Mouse (Mus musculus): ENCODE results near the gene Zfp108.
A peak's percentile ranks its signal among the peaks of the same experiment; 100 is the strongest.

The Zfp108 gene

GRCm38 (mm10) chr7:24286090-24286489 is 31.5 kb downstream of the Zfp108 start:
- DNase-seq (ENCODE audit: low spot score), result no peak

- DNase-seq (ENCODE audit: low spot score), result no peak
Measured at GRCm38 (mm10) chr7:24286916-24287315, 32.3 kb downstream of the Zfp108 start.

DNA sequence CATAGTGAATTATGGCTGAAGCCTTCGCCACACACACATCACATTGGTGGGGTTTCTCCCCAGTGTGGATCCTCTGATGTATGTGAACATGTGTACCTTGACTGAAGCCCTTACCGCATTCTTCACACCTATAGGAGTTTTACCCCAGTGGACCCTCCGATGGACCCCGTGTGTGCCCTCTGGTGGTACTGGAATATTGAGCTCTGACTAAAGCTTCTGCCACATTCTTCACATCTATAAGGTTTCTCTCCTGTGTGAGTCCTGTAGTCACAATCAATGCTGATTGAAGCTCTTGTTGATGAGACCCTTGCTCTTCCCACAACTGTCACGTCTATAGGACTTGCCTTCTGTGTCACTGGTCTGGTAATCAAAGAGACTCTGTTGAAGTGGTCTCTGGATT is 33.1 kb downstream of the Zfp108 start:
- DNase-seq (ENCODE audit: low spot score), result no peak

- no peak for DNase-seq (ENCODE audit: low spot score)
Measured at GRCm38 (mm10) chr7:24288512-24288911, 33.9 kb downstream of the Zfp108 start.

- no peak for DNase-seq (ENCODE audit: low spot score)
Measured at GRCm38 (mm10) chr7:24290106-24290693, 35.6 kb downstream of the Zfp108 start.

DNA sequence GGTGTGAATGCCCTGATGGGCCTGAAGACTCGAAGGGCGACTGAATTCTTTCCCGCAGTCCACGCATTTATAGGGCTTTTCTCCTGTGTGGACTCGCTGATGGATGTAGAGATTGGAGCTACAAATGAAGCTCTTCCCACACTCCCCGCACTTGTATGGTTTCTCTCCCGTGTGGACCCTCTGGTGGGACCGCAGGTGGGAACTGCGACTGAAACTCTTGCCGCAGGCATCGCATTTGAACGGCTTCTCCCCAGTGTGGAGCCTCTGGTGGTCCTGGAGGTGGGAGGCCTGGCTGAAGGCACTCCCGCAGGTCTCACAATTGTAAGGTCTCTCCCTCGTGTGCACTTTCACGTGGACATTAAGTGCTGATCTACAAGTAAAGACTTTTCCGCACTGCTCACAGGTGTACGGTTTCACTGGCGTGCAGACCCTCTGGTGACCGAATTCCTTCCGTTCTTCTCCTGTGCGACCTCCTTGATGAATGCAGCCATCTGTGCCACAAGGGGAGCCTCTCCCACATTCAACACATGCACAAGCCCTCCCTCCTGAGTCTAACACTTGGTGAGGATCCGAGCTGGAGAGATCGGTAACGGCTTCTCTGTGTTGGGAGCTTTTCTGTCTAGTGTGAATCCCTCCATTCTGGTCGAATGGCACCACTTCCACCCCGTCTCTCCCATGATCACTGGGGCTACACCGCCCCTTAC is 36.9 kb downstream of the Zfp108 start:
- DNase-seq (ENCODE audit: low spot score), result no peak

DNA sequence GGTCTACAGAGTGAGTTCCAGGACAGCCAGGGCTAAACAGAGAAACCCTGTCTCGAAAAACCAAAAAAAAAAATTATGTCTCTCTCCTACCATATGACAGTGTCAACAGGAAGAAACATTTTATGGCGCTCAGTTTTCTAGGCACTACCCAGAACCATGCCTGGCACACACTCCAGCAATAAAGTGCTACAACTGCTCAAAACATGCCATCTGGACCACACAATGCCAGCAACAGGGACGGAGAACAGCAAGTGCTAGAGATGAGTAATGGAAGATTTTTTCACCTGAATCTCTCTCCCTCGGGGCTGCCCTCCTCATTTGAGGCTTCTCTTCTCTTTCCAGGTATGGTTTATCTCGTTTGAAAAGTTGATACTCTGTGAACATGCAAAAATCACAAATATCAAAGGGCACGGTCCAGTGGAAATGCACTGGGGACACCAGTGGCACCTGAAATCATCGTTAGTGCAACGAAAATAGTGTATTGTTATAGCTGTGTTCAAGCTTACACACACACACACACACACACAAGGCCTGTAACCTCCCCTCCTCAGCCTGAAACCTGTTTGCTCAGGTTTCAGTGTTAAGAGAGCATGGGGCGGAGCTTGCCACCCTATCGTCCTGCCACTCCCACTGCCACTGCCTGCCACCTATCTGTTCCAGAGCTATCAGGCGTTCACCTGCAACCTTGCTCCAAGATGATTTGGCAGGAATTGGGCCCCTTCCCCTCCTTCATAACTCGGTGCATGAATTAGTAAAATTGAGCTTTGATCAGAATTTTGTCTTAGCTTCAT is 38.7 kb downstream of the Zfp108 start:
- DNase-seq (ENCODE audit: low spot score), result no peak

- no peak for DNase-seq (ENCODE audit: low spot score)
Measured at GRCm38 (mm10) chr7:24294763-24295162, 40.2 kb downstream of the Zfp108 start.

DNA sequence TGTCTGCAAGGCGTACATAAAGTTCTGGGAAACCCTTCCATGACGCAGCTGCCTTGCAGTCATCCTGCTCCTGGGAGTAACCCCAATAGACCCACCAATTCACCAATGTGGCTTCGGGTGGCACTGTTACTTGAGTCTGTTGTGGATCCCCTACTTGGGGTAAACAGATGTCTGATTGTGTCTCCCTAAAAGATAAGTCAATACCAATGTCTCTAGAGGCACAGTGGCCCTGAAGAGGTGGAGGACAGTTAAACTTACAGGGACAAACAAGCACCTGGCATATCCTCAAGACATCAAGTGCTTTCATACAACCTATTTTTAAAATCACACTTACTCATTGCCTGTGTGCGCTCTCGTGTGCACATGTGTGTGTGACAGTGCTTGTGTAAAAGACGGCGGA is 40.8 kb downstream of the Zfp108 start:
- DNase-seq (ENCODE audit: low spot score), result no peak

GRCm38 (mm10) chr7:24296386-24296785 is 41.8 kb downstream of the Zfp108 start:
- DNase-seq (ENCODE audit: low spot score), result no peak

DNA sequence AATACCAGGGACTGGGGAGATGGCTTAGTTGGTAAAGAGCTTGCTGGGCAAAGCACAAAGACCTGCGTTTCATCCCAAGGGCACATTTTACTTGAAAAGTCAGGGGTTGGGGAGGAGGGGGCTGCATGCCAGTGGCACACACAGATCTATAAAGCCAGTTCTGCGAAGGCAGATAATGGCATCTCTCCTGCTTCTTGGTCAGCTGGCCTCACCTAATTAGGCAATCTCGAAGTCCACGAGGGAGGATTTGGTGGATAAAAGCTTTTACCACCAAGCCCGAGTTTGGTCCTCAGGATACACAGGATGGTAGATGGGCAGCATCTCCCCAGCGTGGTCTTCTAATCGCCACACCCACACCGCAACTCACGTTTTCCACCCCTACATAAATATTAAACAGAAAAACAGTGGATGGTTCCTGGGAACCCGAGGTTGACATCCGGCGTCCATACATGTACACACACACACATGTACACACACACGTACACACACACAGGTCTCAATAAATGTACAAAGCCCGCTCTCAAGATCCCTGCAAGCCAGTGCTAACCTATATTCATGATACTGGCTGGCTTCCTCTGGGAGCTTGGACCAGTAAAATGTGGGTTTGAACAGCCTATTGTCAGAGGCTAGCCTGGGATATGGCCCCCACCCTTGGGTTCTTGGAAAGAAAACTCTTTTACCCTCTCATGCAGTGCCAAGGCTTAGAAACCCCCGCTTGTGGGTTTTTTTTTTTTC is 42.9 kb downstream of the Zfp108 start:
- DNase-seq (ENCODE audit: low spot score), result no peak

- DNase-seq (ENCODE audit: low spot score), result no peak
Measured at GRCm38 (mm10) chr7:24298635-24298972, 44.0 kb downstream of the Zfp108 start.

DNA sequence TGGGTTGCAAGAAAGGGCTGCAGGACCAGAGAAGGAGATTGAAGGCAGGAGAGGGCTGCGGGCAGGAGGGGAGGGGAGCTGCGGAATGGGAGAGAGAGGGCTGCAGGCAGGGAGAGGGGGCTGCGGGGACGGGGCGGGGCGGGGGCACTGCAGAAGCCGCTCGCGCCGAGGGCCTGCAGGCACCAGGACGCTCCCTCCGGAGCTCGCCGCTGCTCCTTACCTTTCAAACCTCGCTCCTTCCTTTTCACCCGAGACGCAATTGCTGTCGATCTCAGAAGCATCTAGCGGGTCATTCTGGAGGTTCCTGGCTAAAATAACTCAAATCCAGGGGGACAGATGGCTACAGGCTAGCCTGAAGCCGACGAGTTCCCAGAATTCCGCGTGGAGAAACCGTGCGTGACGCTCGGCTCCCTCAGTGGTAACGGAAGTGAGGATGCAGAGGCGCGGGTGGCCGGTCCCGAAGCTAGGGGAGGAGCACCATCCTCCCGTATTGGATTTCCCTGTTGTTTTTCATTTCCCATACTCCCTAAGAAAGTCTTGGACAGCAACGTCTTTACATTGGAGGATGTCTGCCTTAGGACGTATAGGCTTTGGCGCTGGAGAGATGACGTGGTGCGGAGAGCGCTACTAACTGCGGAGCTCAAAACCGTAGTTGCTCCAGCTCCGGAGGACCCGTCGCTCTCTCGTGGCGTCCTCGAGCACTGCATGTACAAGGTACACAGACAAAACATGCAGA is 44.5 kb downstream of the Zfp108 start:
- peak; percentile 50 for DNase-seq (ENCODE audit: low spot score)

- no peak for DNase-seq (ENCODE audit: low spot score)
Measured at GRCm38 (mm10) chr7:24299823-24300481, 45.4 kb downstream of the Zfp108 start.

GRCm38 (mm10) chr7:24300771-24301282 is 46.2 kb downstream of the Zfp108 start, which contains the start of gene Zfp61:
TSS of gene Zfp61 (minus strand) at chr7:24301232.
- DNase-seq (ENCODE audit: low spot score), result no peak

All from ovary, postnatal 14 days (tissue).